Mouse (Mus musculus): ENCODE data around the gene Tub. TPM values are rescaled to one million over a fixed set of nuclear protein-coding genes. Genes with fewer than 3 reads are reported as not detected.

Gene Tub
- polyA plus RNA-seq, 1 experiment from 2014 or later: 37.6 TPM

DNA sequence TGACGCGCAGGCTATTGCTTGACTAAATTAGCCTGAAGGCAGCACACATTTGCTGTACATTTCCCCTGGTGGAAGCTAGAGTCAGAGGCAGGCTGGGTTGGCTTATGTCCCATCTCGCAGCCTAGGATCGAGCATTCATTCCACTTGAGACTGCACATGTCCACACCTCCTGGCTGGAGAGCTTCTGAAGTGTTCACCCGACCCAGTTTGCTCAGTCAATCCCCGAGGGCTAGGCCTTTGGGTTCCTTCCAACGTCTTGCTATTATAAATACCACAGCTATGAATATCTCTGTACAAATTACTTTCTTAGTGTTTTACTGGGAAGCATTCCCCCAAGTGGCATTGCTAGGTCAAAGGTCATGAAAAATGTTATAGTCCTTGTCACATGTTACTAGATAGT, 43.1 kb downstream of the Tub start:
- Histone ChIP-seq H3K4me2 (no peak overlapping the region), H3K27ac (replicated peaks) (no peak overlapping the region), H3K4me3 (replicated peaks) (no peak overlapping the region), H3K9me3 (replicated peaks) (no peaks in the 10 kb centered on the region), H3K36me3 (no peaks in the 10 kb centered on the region), H3K27me3 (replicated peaks) (no peaks in the 10 kb centered on the region), H3K9ac (replicated peaks) (no peak overlapping the region), H3K4me1 (no peaks in the 10 kb centered on the region)
- 78% methylated on average over 7 of the region's 7 CpGs for WGBS
- no peak for ATAC-seq (ENCODE audit: low FRiP score)

DNA sequence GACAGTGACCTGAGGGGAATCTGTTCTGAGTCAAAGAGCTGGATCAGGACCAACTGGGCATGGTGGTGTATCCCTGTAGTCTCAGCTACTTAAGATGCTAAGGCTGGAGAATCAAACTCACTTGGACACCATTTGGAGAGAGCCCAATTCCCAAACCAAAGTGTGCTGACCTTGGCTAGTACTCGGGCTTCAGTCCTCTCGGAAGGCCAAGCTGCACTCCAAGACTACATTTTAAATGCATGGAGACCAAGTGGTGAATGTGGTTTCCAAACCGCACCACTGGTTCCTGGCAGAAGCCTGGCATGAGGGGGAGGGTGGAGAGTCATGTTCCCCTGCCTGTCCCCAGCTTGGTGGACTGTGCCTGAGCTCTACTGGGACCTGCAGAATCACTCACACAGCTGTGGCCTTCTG, 43.7 kb downstream of the Tub start:
- ATAC-seq (ENCODE audit: low FRiP score): no peak
- H3K27ac ChIP-seq (replicated peaks): no peak overlapping the region
- 83% methylated on average over 3 of the region's 3 CpGs for WGBS

DNA sequence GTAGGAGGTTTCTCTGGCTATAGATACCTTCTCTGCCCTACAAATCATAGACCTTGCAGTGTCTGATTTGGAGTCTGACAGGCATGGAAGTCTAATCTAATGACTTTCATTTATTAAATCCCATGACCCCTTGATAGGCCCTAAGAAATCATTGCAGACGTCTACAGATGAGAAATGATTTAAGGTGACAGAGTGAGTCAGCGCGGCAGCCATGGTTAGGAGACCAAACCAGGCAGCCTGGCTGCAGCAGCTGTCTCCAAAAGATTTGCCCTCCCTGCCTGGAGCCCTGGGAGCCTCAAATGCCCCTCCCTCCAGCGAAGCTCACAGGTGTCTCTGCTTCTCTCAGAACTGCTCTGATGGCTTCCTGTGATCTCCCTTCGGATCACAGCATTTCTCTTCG, 46.0 kb downstream of the Tub start:
- Histone ChIP-seq H3K4me2 (no peak overlapping the region), H3K36me3 (no peaks in the 10 kb centered on the region), H3K27ac (replicated peaks) (no peak overlapping the region), H3K4me3 (replicated peaks) (no peak overlapping the region), H3K9ac (replicated peaks) (no peak overlapping the region), H3K27me3 (replicated peaks) (no peaks in the 10 kb centered on the region), H3K4me1 (no peaks in the 10 kb centered on the region), H3K9me3 (replicated peaks) (no peaks in the 10 kb centered on the region)
- 56% methylated on average over 6 of the region's 6 CpGs for WGBS
- ATAC-seq (ENCODE audit: low FRiP score): no peak

More for the DNA sequence above, 43.7 kb downstream of the Tub start:
- Histone ChIP-seq H3K4me3 (replicated peaks) (no peak overlapping the region), H3K36me3 (no peaks in the 10 kb centered on the region), H3K4me2 (no peak overlapping the region), H3K4me1 (no peaks in the 10 kb centered on the region), H3K27me3 (replicated peaks) (no peaks in the 10 kb centered on the region), H3K9me3 (replicated peaks) (no peaks in the 10 kb centered on the region), H3K9ac (replicated peaks) (no peak overlapping the region)

DNA sequence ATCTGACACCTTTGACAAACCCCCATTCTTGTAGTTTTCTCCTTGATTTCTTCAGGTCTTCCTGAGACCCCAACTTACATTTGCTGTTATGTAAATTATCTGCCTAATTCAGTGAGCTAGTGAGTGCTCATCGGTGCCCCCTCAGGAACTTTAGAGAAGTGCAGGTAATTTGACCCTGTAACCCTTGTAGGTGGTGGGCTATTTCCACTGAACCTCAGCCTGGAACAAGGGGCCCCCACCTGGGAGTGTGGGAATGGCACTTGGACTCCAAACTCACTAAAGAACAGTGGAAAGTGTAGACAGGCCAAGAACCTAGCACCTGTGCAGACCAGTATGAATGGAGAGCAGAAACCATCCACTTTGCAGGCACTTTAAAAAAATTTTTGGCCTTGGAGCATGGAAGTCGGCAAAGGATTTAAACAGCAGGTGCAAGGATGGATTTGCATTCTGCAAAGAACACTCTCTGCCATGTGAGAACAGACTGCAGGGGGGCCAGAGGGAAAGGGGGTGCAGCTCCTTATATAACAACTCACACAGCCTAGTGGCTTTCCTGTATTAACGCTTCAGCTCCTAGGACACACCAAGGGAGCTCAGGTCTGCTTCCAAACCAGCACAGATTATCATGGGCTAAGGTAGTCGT, 50.3 kb downstream of the Tub start:
- H3K4me2 ChIP-seq: no peak overlapping the region
- H3K4me3 ChIP-seq (replicated peaks): no peak overlapping the region
- peak; percentile 42; the same call in 1 of the 2 replicates for ATAC-seq (ENCODE audit: low FRiP score)

GRCm38 (mm10) chr7:109001971-109002370, 51.8 kb downstream of the Tub start:
- ATAC-seq (ENCODE audit: low FRiP score): no peak
- Histone ChIP-seq H3K4me1 (no peaks in the 10 kb centered on the region), H3K27me3 (replicated peaks) (no peaks in the 10 kb centered on the region), H3K27ac (replicated peaks) (no peak overlapping the region), H3K9me3 (replicated peaks) (no peaks in the 10 kb centered on the region), H3K4me2 (no peak overlapping the region), H3K36me3 (no peaks in the 10 kb centered on the region), H3K9ac (replicated peaks) (no peak overlapping the region), H3K4me3 (replicated peaks) (no peak overlapping the region)
- WGBS: 90% methylated on average over 4 of the region's 4 CpGs

More for the DNA sequence above, 50.3 kb downstream of the Tub start:
- Histone ChIP-seq H3K9me3 (replicated peaks) (no peaks in the 10 kb centered on the region), H3K9ac (replicated peaks) (no peak overlapping the region), H3K27me3 (replicated peaks) (no peaks in the 10 kb centered on the region), H3K36me3 (no peaks in the 10 kb centered on the region), H3K4me1 (no peaks in the 10 kb centered on the region), H3K27ac (replicated peaks) (no peak overlapping the region)
- 53% methylated on average over 4 of the region's 4 CpGs for WGBS

GRCm38 (mm10) chr7:109003653-109004052, 53.5 kb downstream of the Tub start:
- Histone ChIP-seq H3K36me3 (no peaks in the 10 kb centered on the region), H3K27me3 (replicated peaks) (no peaks in the 10 kb centered on the region; the same call in 1 of the 2 replicates), H3K9ac (replicated peaks) (no peak overlapping the region), H3K4me1 (no peaks in the 10 kb centered on the region), H3K9me3 (replicated peaks) (no peaks in the 10 kb centered on the region), H3K27ac (replicated peaks) (no peak overlapping the region), H3K4me3 (replicated peaks) (no peak overlapping the region), H3K4me2 (no peak overlapping the region)
- no peak for ATAC-seq (ENCODE audit: low FRiP score)
- WGBS: 48% methylated on average over 3 of the region's 3 CpGs

DNA sequence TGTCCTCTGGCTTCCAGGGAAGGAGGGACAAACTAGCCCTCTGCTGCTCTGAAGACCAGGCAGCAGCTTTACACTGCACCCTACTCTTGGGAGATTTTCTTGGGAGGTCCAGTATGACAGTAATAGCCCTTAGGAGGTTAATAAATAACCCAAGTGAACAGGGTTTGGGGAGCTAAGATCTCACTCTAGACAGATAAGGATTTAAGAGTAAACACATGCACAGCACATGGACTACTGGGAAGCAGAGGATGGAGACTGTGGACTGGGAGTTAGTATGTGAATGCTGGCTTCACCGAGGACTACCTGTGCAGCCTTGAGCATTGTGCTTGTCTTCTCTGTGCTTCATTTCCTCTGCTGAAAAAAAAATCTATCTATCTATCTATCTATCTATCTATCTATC, 59.1 kb downstream of the Tub start:
- H3K4me1 ChIP-seq: peaks cover 36% of the 10 kb centered on the region
- H3K27me3 ChIP-seq (replicated peaks): no peaks in the 10 kb centered on the region; the same call in 1 of the 2 replicates
- no peak for ATAC-seq (ENCODE audit: low FRiP score)
- no peaks in the 10 kb centered on the region for H3K9me3 ChIP-seq (replicated peaks)
- no peak overlapping the region for H3K27ac ChIP-seq (replicated peaks)
- H3K4me2 ChIP-seq: no peak overlapping the region
- H3K9ac ChIP-seq (replicated peaks): no peak overlapping the region
- no peaks in the 10 kb centered on the region for H3K36me3 ChIP-seq
- WGBS: 85% methylated on average over 1 of the region's 1 CpGs
- H3K4me3 ChIP-seq (replicated peaks): no peak overlapping the region

- Histone ChIP-seq H3K36me3 (no peaks in the 10 kb centered on the region), H3K27ac (replicated peaks) (peak overlapping the region; percentile 90), H3K9me3 (replicated peaks) (no peaks in the 10 kb centered on the region), H3K27me3 (replicated peaks) (no peaks in the 10 kb centered on the region; the same call in 1 of the 2 replicates), H3K9ac (replicated peaks) (peak overlapping the region; percentile 75), H3K4me3 (replicated peaks) (peak overlapping the region; percentile 57), H3K4me2 (peak overlapping the region; percentile 69), H3K4me1 (peaks cover 43% of the 10 kb centered on the region)
- ATAC-seq (ENCODE audit: low FRiP score): peak; percentile 84
- WGBS: 1% methylated on average over 81 of the region's 82 CpGs
Measured at GRCm38 (mm10) chr7:109010720-109011595, 60.8 kb downstream of the Tub start.

DNA sequence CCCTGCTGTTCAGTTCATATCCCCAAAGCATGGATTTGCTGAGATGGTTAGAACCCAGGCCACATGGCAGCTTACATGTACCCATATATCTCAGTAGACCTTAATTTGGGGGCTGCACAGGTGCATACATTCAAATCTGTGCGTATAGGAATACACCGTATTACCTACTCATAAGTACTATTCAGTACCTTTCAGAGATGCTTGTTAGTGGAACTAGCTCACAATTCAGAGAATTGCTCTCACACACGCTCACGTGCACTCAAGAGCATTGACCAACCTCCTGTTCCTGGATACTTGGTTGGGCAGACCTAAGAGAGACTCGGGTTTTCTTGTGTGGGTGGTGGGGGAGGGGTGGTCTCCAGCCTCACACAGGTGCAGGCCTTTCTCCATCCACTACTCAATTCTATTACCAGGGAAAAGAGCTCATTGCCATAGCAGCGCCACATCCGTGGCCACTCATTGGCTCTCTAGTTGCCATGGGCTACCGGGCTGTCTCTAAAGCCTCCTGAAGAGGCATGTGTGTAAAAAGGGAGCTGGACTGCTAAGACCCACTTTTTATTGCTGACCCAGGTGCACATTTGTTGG, 61.5 kb downstream of the Tub start:
- peak; percentile 76 for ATAC-seq (ENCODE audit: low FRiP score)
- H3K4me2 ChIP-seq: peak overlapping the region; percentile 69
- H3K9me3 ChIP-seq (replicated peaks): no peaks in the 10 kb centered on the region
- peak overlapping the region; percentile 75 for H3K9ac ChIP-seq (replicated peaks)
- WGBS: 17% methylated on average over 8 of the region's 8 CpGs
- H3K4me1 ChIP-seq: peaks cover 51% of the 10 kb centered on the region
- H3K27me3 ChIP-seq (replicated peaks): no peaks in the 10 kb centered on the region; the same call in 1 of the 2 replicates
- H3K4me3 ChIP-seq (replicated peaks): peak overlapping the region; percentile 57
- H3K36me3 ChIP-seq: no peaks in the 10 kb centered on the region
- peak overlapping the region; percentile 90 for H3K27ac ChIP-seq (replicated peaks)

- Histone ChIP-seq H3K27ac (replicated peaks) (peak overlapping the region; percentile 90), H3K4me2 (peak overlapping the region; percentile 69), H3K4me1 (peaks cover 54% of the 10 kb centered on the region)
Measured at GRCm38 (mm10) chr7:109012575-109012974, 62.4 kb downstream of the Tub start.

DNA sequence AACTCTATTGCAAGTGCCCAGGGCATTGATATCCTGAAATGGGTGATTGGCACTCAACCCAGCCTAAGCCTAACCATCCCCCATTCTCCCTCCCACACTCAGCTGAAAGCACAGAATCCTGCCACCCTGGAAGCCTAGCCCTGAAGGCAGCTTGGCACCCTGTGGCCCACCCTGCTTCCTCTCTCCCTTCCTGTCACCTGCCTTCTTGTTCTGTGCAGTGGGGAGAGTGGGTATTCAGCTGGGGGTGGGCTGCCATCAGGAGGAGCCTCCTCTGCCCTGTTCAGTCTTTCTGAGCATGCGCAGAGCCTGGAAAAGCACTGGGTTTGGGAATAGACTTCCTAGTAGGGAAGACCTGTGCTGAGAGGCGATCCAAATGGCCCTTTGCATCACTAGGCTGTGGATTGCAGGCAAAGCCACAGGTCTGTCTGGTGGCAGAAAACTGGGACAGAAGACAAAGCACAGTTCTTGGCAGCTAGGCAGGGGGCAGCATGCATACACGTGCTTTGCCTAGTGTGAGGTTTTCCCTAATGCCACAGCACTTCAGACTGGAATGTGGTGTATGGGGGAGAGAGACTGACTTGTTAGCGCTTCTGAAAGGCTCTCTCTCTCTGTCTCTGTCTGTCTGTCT, 63.0 kb downstream of the Tub start:
- Histone ChIP-seq H3K4me2 (peak overlapping the region; percentile 69), H3K27me3 (replicated peaks) (no peaks in the 10 kb centered on the region), H3K4me1 (peaks cover 54% of the 10 kb centered on the region), H3K36me3 (no peaks in the 10 kb centered on the region), H3K27ac (replicated peaks) (no peak overlapping the region), H3K4me3 (replicated peaks) (peak overlapping the region; percentile 57), H3K9me3 (replicated peaks) (no peaks in the 10 kb centered on the region), H3K9ac (replicated peaks) (peak overlapping the region; percentile 33; the same call in 1 of the 2 replicates)
- 39% methylated on average over 4 of the region's 4 CpGs for WGBS
- ATAC-seq (ENCODE audit: low FRiP score): no peak

More at GRCm38 (mm10) chr7:109012575-109012974, 62.4 kb downstream of the Tub start:
- no peak for ATAC-seq (ENCODE audit: low FRiP score)
- no peaks in the 10 kb centered on the region for H3K9me3 ChIP-seq (replicated peaks)
- H3K27me3 ChIP-seq (replicated peaks): no peaks in the 10 kb centered on the region; the same call in 1 of the 2 replicates
- 0 out of 2 replicates have a peak overlapping the region, but pooled peaks have one; percentile 33 for H3K9ac ChIP-seq (replicated peaks)
- WGBS: 72% methylated on average over 1 of the region's 1 CpGs
- no peaks in the 10 kb centered on the region for H3K36me3 ChIP-seq
- peak overlapping the region; percentile 57 for H3K4me3 ChIP-seq (replicated peaks)
